Mouse (Mus musculus) adipose tissue, adult 10 weeks (tissue): ENCODE measurements around the gene Nnmt. TPM values are rescaled to one million over a fixed set of nuclear protein-coding genes. Genes with fewer than 3 reads are reported as not detected.

Source experiments
- polyA plus RNA-seq: library from polyadenylated mRNA; stranded (reverse); fragments of 350-450 nt; fragmentation: Illumina TruSeq; extraction: RNeasy Lipid Tissue Mini Kit (QIAGEN cat#74804); gene quantifications from one replicate; pipeline ENCODE4 v1.2.3, GENCODE M21; 2014; ENCODE audit warnings: low read depth, low replicate concordance

Gene Nnmt
- 112 TPM for polyA plus RNA-seq

DNA sequence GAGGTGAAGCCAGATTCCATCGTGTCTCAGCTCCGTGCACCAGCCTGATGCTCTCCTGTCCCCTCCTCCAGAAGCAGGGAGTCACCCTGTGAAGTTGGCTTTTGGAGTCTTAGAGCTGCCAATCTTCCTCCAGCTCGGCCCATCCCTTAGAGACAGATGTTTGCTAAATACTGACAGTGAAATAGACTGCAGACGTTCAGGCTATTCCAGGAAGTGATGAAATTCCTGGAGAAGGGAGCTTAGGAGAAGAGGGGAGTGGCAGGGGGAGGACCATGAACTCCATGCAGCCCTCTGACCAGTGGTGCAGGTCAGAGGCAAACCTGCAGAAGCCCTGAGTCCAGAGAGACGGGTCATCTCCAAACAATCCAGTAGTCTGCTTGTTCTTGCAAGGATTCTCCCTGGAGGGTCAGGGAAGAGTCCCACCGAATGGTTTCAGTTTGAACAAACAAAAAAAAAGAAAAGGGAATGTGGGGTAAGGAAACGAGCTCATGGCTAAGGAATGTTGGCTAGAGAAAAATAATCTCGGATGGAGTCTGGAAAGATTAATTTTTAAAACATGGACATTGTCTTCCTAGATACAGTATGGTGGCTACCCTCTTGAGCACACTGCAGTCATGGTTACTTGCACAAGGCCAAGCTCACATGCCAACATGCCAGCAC lies at the start of gene Nnmt:
Gene Nnmt, minus strand, starts transcription at position 215 of the 660 bp plus-strand sequence.

Other genes with a start within 250 kb of the Nnmt start
- 83.3 TPM for gene Rexo2, start 124.5 kb downstream of the Nnmt start, polyA plus RNA-seq
- gene Rbm7, start 109.9 kb downstream of the Nnmt start, polyA plus RNA-seq: 55.5 TPM
- 112 TPM for gene Gm5617, start 109.7 kb downstream of the Nnmt start, polyA plus RNA-seq
- gene Zbtb16, start 231.1 kb upstream of the Nnmt start, polyA plus RNA-seq: 19.8 TPM